Mouse (Mus musculus) E14TG2a.4 (cell line): ENCODE measurements around the gene Pik3r1.

Experiments used
- CTCF ChIP-seq: conservative IDR thresholded peaks from 2 replicates; pipeline ENCODE4 v1.5.1; 2014; ENCODE audit warnings: low read length
- NANOG ChIP-seq: IDR thresholded peaks from 2 replicates; pipeline ENCODE4 v1.6.1; 2014; ENCODE audit warnings: borderline replicate concordance, low read length, mixed read lengths
- POU5F1 ChIP-seq: IDR thresholded peaks from 2 replicates; pipeline ENCODE4 v1.6.1; 2014; ENCODE audit warnings: low read length, borderline replicate concordance

DNA sequence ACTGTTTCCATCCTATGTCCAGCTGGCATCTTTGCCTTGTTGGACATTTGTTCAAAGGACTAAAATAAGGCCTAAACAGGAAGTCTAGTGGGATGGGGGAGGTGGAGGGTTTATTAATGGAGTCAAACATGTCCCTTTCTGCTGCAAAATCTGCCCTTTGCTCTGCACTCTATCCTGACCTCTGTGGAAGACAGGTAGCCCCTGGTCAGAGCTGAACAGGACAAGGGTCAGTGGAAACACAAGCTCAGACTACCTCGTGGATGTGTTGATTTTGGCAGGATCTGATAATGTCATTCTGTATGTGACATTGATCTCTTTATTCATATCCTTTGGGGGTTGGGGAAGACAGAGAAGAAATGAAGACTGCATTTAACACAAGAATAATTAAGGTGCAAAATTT, 132.2 kb downstream of the Pik3r1 start:
- TF ChIP-seq CTCF (no peak), NANOG (no peak), POU5F1 (no peak)
